ENCODE assay signal across 12 mouse cellular contexts in the genomic region with DNA sequence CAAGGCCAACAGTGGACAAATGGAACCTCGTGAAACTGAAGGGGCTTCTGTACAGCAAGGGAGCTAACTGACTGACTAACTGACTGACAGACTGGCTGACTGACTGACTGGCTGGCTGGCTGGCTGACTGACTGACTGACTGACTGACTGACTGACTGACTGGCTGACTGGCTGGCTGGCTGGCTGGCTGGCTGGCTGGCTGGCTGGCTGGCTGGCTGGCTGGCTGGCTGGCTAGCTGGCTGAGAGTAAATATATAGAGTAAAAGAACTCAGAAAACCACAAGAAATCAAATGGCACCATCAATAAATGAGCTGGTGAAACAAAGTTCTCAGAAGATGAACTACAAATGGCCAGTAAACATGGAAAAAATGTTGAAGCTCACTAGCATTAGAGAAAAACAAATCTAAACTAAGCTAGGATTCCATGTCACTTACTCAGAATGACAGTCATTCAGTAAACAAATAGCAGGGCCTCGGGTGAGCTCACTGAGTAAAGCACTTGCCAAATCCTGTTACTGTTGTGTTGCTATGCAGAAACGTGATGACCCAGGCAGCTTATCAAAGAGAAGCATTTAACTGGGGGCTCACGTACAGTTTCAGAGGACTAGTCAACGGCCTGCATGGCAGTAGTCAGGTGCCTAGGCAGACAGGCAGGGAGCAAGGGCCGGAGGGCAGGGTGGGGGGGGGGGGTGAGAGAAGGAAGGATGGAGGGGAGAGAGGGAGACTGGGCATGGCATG.
DNase-seq lines count a peak whose midpoint lies in the region; ATAC-seq and TF ChIP-seq lines count a peak whose summit lies in the region.
"Had no signal": no experiment of that assay in that cellular context is flagged by ENCODE, and none has a peak within 500 bp of the region (broad histone marks: within the 10 kb centered on the region; RNA-seq: fewer than 3 reads in every experiment).

No protein-coding gene starts in this region.

- peaks cover 55% of the 10 kb centered on the region for H3K4me1 ChIP-seq in lung, embryonic 16.5 days (replicated peaks; ENCODE audit: control insufficient read depth, insufficient read depth, low read length)

- 34% methylated on average over 6 of the region's 6 CpGs for WGBS in lung, embryonic 16.5 days

- no peaks in the 10 kb centered on the region for H3K9me3 ChIP-seq in lung, embryonic 16.5 days (ENCODE audit: control insufficient read depth, low read length)

- intact Hi-C loops in gastrocnemius, adult 2 months (cut with DNase I) = no loop called here

- no peak overlapping the region for H3K9ac ChIP-seq in lung, embryonic 16.5 days (ENCODE audit: low read length)
- H3K9ac ChIP-seq: liver, embryonic 14.5 days had no signal

- TF ChIP-seq CTCF in gastrocnemius, adult 2 months (IDR thresholded peaks at IDR 0.05) = no peak

- H3K4me2 ChIP-seq in lung, embryonic 16.5 days (ENCODE audit: low read depth, low read length) = no peak overlapping the region

- H3K27me3 ChIP-seq in lung, embryonic 16.5 days (ENCODE audit: control insufficient read depth, insufficient read depth, low read depth, low read length) = no peaks in the 10 kb centered on the region

- H3K27ac ChIP-seq in gastrocnemius, adult 2 months = peak overlapping the region; percentile 48; the same call in 1 of the 2 replicates
- peak overlapping the region; percentile 78 for H3K27ac ChIP-seq in lung, embryonic 16.5 days (ENCODE audit: low read length)
- H3K27ac ChIP-seq: liver, embryonic 14.5 days had no signal

- peak; percentile 41 for DNase-seq in gastrocnemius, adult 2 months
- no peak for DNase-seq in gastrocnemius, postnatal 10 days
- DNase-seq in retina, postnatal 1 day = peak; percentile 49
- no peak for DNase-seq in retina, embryonic 14.5 days (ENCODE audit: low spot score)
- no peak for DNase-seq in kidney, adult 9 months
- no peak for DNase-seq in thymus, adult 18-20 months
- DNase-seq in kidney, postnatal 14 days = no peak
- DNase-seq: embryo, embryonic 11 days; gastrocnemius, postnatal 36 days; right cerebral cortex, postnatal 14 days had no signal

- H3K36me3 ChIP-seq in lung, embryonic 16.5 days (ENCODE audit: control insufficient read depth, insufficient read depth, low read length) = no peaks in the 10 kb centered on the region

- peak; percentile 67 for ATAC-seq in lung, embryonic 16.5 days (ENCODE audit: low read depth)

- no peak overlapping the region for H3K4me3 ChIP-seq in gastrocnemius, adult 2 months
- H3K4me3 ChIP-seq in lung, embryonic 16.5 days (ENCODE audit: low read length) = no peak overlapping the region

Comparison
In these comparisons a context has a peak if more than half of its experiments do, and no peak if none do; other contexts are left out.
1. DNase-seq: peak in gastrocnemius, adult 2 months (single experiment) and retina, postnatal 1 day (single experiment); none in gastrocnemius, postnatal 10 days (single experiment), retina, embryonic 14.5 days (single experiment), kidney, adult 9 months (single experiment), thymus, adult 18-20 months (0 of 2) and kidney, postnatal 14 days (single experiment).